Mouse (Mus musculus) neural tube, embryonic 12.5 days (tissue): ENCODE data around the gene Mcm6. TPM values are rescaled to one million over a fixed set of nuclear protein-coding genes. Genes with fewer than 3 reads are reported as not detected.

Source experiments
- ATAC-seq: fragments of 200-750 bp; cut with Nextera tagmentation; 2 replicates; pipeline ENCODE4 v1.8.0; 2017; ENCODE audit warnings: low read depth, mild to moderate bottlenecking, moderate TSS enrichment, moderate library complexity; ENCODE audit not compliant: low FRiP score
- H3K27ac ChIP-seq: fragments of 300-500 bp; sonication (generic); 2 replicates; pipeline ENCODE4 v1.5.1; 2016
- H3K27me3 ChIP-seq: fragments of 300-500 bp; sonication (generic); replicated peaks from 2 replicates; pipeline ENCODE4 v1.6.1; 2016; ENCODE audit warnings: mild to moderate bottlenecking
- H3K36me3 ChIP-seq: fragments of 300-500 bp; sonication (generic); 2 replicates; pipeline ENCODE4 v1.6.1; 2016; ENCODE audit warnings: mild to moderate bottlenecking
- H3K4me1 ChIP-seq: fragments of 300-500 bp; sonication (generic); 2 replicates; pipeline ENCODE4 v1.6.1; 2016
- H3K4me2 ChIP-seq: fragments of 300-500 bp; sonication (generic); replicated peaks from 2 replicates; pipeline ENCODE4 v1.6.1; 2016; ENCODE audit warnings: mild to moderate bottlenecking
- H3K4me3 ChIP-seq: fragments of 300-500 bp; sonication (generic); 2 replicates; pipeline ENCODE4 v1.5.1; 2016
- H3K9ac ChIP-seq: fragments of 300-500 bp; sonication (generic); 2 replicates; pipeline ENCODE4 v1.6.1; 2016; ENCODE audit warnings: mild to moderate bottlenecking
- H3K9me3 ChIP-seq: fragments of 300-500 bp; sonication (generic); 2 replicates; pipeline ENCODE4 v1.6.1; 2016; ENCODE audit warnings: mild to moderate bottlenecking
- WGBS: fragments of 180-500 bp; shearing (Covaris S2); methylation state at CpG from one replicate; pipeline ENCODE4 v1.1.7; 2016; 5-methylcytosine and 5-hydroxymethylcytosine counted together
- polyA plus RNA-seq: library from polyadenylated mRNA; unstranded; fragments of >200 nt; fragmentation: Nextera tagmentation; extraction: Ambion mirVana; gene quantifications from 2 replicates; pipeline ENCODE4 v1.2.1, GENCODE M21; 2016

The Mcm6 gene
- polyA plus RNA-seq, 1 experiment from 2014 or later = 165 TPM

DNA sequence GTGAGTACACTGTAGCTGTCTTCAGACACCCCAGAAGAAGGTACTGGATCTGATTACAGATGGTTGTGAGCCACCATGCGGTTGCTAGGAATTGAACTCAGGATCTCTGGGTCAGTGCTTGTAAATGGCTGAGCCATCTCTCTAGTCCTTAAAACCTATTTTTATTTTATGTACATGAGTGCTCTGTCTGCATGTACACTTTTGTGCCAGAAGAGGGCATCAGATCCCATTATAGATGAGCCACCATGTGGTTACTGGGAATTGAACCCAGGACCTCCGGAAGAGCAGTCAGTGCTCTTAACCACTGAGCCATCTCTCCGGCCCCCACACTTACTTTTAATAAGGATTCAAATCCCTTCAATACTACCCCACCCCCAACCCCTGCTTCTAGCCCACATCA is 76.5 kb downstream of the Mcm6 start:
- ATAC-seq = no peak
- Histone ChIP-seq H3K27me3 (no peaks in the 10 kb centered on the region), H3K4me3 (no peak overlapping the region), H3K9ac (no peak overlapping the region), H3K4me2 (no peak overlapping the region), H3K36me3 (peaks cover 33% of the 10 kb centered on the region), H3K27ac (no peak overlapping the region), H3K9me3 (0 out of 2 replicates have a peak, but pooled peaks cover 3% of the 10 kb centered on the region), H3K4me1 (no peaks in the 10 kb centered on the region)
- 93% methylated on average over 3 of the region's 3 CpGs for WGBS

DNA sequence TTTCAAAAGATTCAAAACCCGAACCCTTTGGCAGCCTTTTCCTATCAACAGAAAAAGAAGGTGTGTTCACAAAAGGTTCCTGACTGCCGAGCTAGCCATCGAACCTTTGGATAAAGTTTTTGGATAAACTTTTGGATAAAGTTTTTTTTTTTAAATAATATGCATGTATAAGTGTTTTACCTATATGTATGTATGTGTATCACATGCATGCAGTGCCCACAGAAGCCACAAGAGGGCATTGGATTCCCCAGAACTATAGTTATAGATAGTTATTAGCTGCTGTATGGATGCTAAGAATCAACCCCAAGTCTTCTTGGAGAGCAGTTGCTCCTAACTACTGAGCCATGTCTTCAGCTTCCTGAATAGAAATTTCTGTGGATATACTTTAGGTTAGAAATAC is 77.7 kb downstream of the Mcm6 start:
- WGBS = 99% methylated on average over 3 of the region's 3 CpGs
- H3K36me3 ChIP-seq = peaks cover 43% of the 10 kb centered on the region
- no peak overlapping the region for H3K4me3 ChIP-seq
- 0 out of 2 replicates have a peak, but pooled peaks cover 3% of the 10 kb centered on the region for H3K9me3 ChIP-seq
- H3K9ac ChIP-seq = no peak overlapping the region
- no peak for ATAC-seq
- H3K4me2 ChIP-seq = no peak overlapping the region
- no peaks in the 10 kb centered on the region for H3K27me3 ChIP-seq
- H3K4me1 ChIP-seq = no peaks in the 10 kb centered on the region
- H3K27ac ChIP-seq = no peak overlapping the region

Other genes starting within 250 kb of the Mcm6 start
- gene Ubxn4, start 115.7 kb downstream of the Mcm6 start, polyA plus RNA-seq = 73.6 and 80.1 TPM in 2 replicates
- 0.04 and 0.08 TPM in 2 replicates for gene Lct, start 31.3 kb downstream of the Mcm6 start, polyA plus RNA-seq
- 179 and 185 TPM in 2 replicates for gene Dars, start 57.7 kb upstream of the Mcm6 start, polyA plus RNA-seq
- gene Cxcr4, start 232.6 kb upstream of the Mcm6 start, polyA plus RNA-seq = 11.7 and 12.0 TPM in 2 replicates